Mouse (Mus musculus) testis, adult 2 months (tissue): ENCODE data around the gene Hoxd9.

Source experiments
- CTCF ChIP-seq: fragments of 200-500 bp; IDR thresholded peaks from 2 replicates; pipeline ENCODE4 v1.5.1; 2012; ENCODE audit warnings: low read depth, mild to moderate bottlenecking, inconsistent platforms, low read length, moderate library complexity; ENCODE audit not compliant: control insufficient read depth, insufficient read depth, insufficient replicate concordance
- POLR2A ChIP-seq: fragments of 200-500 bp; IDR thresholded peaks from 2 replicates; pipeline ENCODE4 v1.6.1; 2012; ENCODE audit warnings: low read depth, mild to moderate bottlenecking, inconsistent platforms, low read length, moderate library complexity; ENCODE audit not compliant: control insufficient read depth

- no peak for TF ChIP-seq CTCF
- no peak for TF ChIP-seq POLR2A
Observed at GRCm38 (mm10) chr2:74658024-74658666, 39.4 kb upstream of the Hoxd9 start.
